1 mouse cellular context compared by ENCODE assay signal in the genomic region with DNA sequence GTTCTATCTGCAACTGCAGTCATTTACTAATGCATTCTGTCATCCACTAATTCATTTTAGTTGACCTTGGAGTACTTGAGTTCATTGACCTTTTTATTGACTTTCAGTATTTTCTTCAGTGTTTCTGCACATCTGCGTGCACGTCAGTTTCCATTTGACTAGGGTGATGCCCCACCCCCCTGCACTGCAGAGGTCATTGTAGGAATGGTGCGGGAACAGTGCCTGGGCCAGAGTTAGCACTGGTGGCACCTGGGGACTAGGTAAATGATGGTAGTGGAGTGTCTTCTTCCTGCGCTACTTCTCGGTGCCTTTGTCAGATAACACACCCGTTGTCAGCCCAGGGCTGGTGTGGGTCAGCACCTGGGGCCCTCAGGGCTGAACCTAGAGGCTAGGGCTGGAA.
TF ChIP-seq lines count a peak whose summit lies in the region.

No protein-coding gene starts in this region.

TF ChIP-seq in CH12.LX, 34 proteins besides CTCF, POLR2A, EP300 and RAD21 (continued from another document):
- TF ChIP-seq E2F4 (IDR thresholded peaks at IDR 0.05; ENCODE audit: insufficient replicate concordance, low read depth, low read length) (no peak), UBTF (IDR thresholded peaks at IDR 0.05; ENCODE audit: low read depth, low read length) (no peak), NRF1 (IDR thresholded peaks at IDR 0.05; ENCODE audit: low read depth, low read length) (no peak), RCOR1 (conservative IDR thresholded peaks at IDR 0.05; ENCODE audit: low read depth, low read length) (no peak), JUND (conservative IDR thresholded peaks at IDR 0.05; ENCODE audit: low read depth, low read length) (0 out of 2 replicates have a peak, but pooled peaks have one; percentile 18), ZKSCAN1 (IDR thresholded peaks at IDR 0.05; ENCODE audit: borderline replicate concordance, low read depth, low read length) (no peak), ELF1 (IDR thresholded peaks at IDR 0.05; ENCODE audit: low read depth, low read length) (no peak), USF2 (conservative IDR thresholded peaks at IDR 0.05; ENCODE audit: low read depth, low read length) (no peak), BHLHE40 (IDR thresholded peaks at IDR 0.05; ENCODE audit: low read depth, low read length) (no peak)
